Mouse (Mus musculus) MEL (cell line): ENCODE results near the gene Tango6. TPM values are rescaled to one million over a fixed set of nuclear protein-coding genes. Genes with fewer than 3 reads are reported as not detected.

Experiments
- DNase-seq: peaks from one replicate; pipeline ENCODE4 v3.0.0; 2011; ENCODE audit warnings: low read depth, low spot score
- H3K27ac ChIP-seq: 2 replicates; pipeline ENCODE4 v1.5.1; 2012; ENCODE audit warnings: low read depth, mild to moderate bottlenecking, control low read depth, low read length, moderate library complexity; ENCODE audit not compliant: control insufficient read depth
- H3K27me3 ChIP-seq, 2 experiments: fragments of 150-350 bp in 1 of 2; sonication (generic) in 1 of 2; 2 replicates each; pipeline ENCODE4 v1.6.1; 2012; ENCODE audit warnings: low read length in 2 of 2, mild to moderate bottlenecking in 2 of 2, improper control_type of control experiment in 1 of 2, moderate library complexity in 1 of 2; ENCODE audit not compliant: insufficient read depth in 2 of 2, control insufficient read depth in 1 of 2
- H3K36me3 ChIP-seq, 2 experiments: 2 replicates each; pipeline ENCODE4 v1.6.1; 2012 to 2014; ENCODE audit warnings: low read length in 2 of 2, improper control_type of control experiment in 1 of 2, inconsistent platforms in 1 of 2, mild to moderate bottlenecking in 1 of 2; ENCODE audit not compliant: insufficient read depth in 2 of 2, control insufficient read depth in 1 of 2
- H3K4me1 ChIP-seq, 2 experiments: fragments of 150-350 bp in 1 of 2; sonication (generic) in 1 of 2; 2 replicates each; pipeline ENCODE4 v1.6.1; 2012; ENCODE audit warnings: low read length in 2 of 2, improper control_type of control experiment in 1 of 2, mild to moderate bottlenecking in 1 of 2; ENCODE audit not compliant: insufficient read depth in 2 of 2, control insufficient read depth in 1 of 2
- H3K4me3 ChIP-seq, 2 experiments: fragments of 150-350 bp in 1 of 2; sonication (generic) in 1 of 2; 2 replicates each; pipeline ENCODE4 v1.5.1; 2012; ENCODE audit warnings: low read depth in 2 of 2, low read length in 2 of 2, mild to moderate bottlenecking in 2 of 2, moderate library complexity in 2 of 2, control low read depth in 1 of 2, improper control_type of control experiment in 1 of 2; ENCODE audit not compliant: control insufficient read depth in 1 of 2, insufficient read depth in 1 of 2
- H3K79me2 ChIP-seq: 2 replicates; pipeline ENCODE4 v1.6.1; 2012; ENCODE audit warnings: mild to moderate bottlenecking, low read length, moderate library complexity; ENCODE audit not compliant: control insufficient read depth, poor library complexity, insufficient read depth
- H3K9ac ChIP-seq: 2 replicates; pipeline ENCODE4 v1.6.1; 2012; ENCODE audit warnings: low read depth, mild to moderate bottlenecking, control low read depth, low read length, moderate library complexity; ENCODE audit not compliant: control insufficient read depth, poor library complexity, severe bottlenecking
- H3K9me3 ChIP-seq: fragments of 150-350 bp; sonication (generic); replicated peaks from 2 replicates; pipeline ENCODE4 v1.6.1; 2012; ENCODE audit warnings: mild to moderate bottlenecking, low read length, improper control_type of control experiment, moderate library complexity; ENCODE audit not compliant: insufficient read depth
- CHD1 ChIP-seq: IDR thresholded peaks from 2 replicates; pipeline ENCODE4 v1.6.1; 2012; ENCODE audit warnings: low read depth, mild to moderate bottlenecking, inconsistent platforms, low read length, improper control_type of control experiment
- EP300 ChIP-seq, 2 experiments: IDR thresholded peaks; 2 replicates each; pipeline ENCODE4 v1.6.1; 2011; ENCODE audit warnings: improper control_type of control experiment in 2 of 2, low read length in 2 of 2, low read depth in 1 of 2, mild to moderate bottlenecking in 1 of 2
- HCFC1 ChIP-seq: IDR thresholded peaks from 2 replicates; pipeline ENCODE4 v1.6.1; 2012; ENCODE audit warnings: low read depth, mild to moderate bottlenecking, inconsistent platforms, low read length, improper control_type of control experiment, moderate library complexity
- JUND ChIP-seq: IDR thresholded peaks from 2 replicates; pipeline ENCODE4 v1.6.1; 2011; ENCODE audit warnings: low read depth, mild to moderate bottlenecking, improper control_type of control experiment, low read length
- KAT2A ChIP-seq: conservative IDR thresholded peaks from 2 replicates; pipeline ENCODE4 v1.6.1; 2012; ENCODE audit warnings: low read depth, low read length, improper control_type of control experiment, inconsistent platforms
- MAFK ChIP-seq: IDR thresholded peaks from 2 replicates; pipeline ENCODE4 v1.6.1; 2011; ENCODE audit warnings: low read depth, mild to moderate bottlenecking, low read length, improper control_type of control experiment, borderline replicate concordance
- MAX ChIP-seq: IDR thresholded peaks from 2 replicates; pipeline ENCODE4 v1.6.1; 2011; ENCODE audit warnings: low read length, improper control_type of control experiment
- MXI1 ChIP-seq: IDR thresholded peaks from 2 replicates; pipeline ENCODE4 v1.6.1; 2011; ENCODE audit warnings: mild to moderate bottlenecking, low read depth, low read length, improper control_type of control experiment
- MYB ChIP-seq: IDR thresholded peaks from 2 replicates; pipeline ENCODE4 v1.6.1; 2011; ENCODE audit warnings: mild to moderate bottlenecking, low read depth, low read length, improper control_type of control experiment
- MYC ChIP-seq: IDR thresholded peaks from 2 replicates; pipeline ENCODE4 v1.6.1; 2011; ENCODE audit warnings: low read depth, mild to moderate bottlenecking, low read length, improper control_type of control experiment, moderate library complexity
- NELFE ChIP-seq: IDR thresholded peaks from 2 replicates; pipeline ENCODE4 v1.6.1; 2011; ENCODE audit warnings: low read depth, low read length, improper control_type of control experiment
- NRF1 ChIP-seq: IDR thresholded peaks from 2 replicates; pipeline ENCODE4 v1.6.1; 2014; ENCODE audit warnings: low read depth, mild to moderate bottlenecking, inconsistent platforms, low read length, improper control_type of control experiment, moderate library complexity; ENCODE audit not compliant: poor library complexity, insufficient read depth, severe bottlenecking
- POLR2A ChIP-seq, 2 experiments: IDR thresholded peaks; 2 replicates each; pipeline ENCODE4 v1.6.1; 2011 to 2012; ENCODE audit warnings: low read length in 2 of 2, mild to moderate bottlenecking in 2 of 2, control low read depth in 1 of 2, improper control_type of control experiment in 1 of 2, low read depth in 1 of 2, moderate library complexity in 1 of 2; ENCODE audit not compliant: control insufficient read depth in 1 of 2, insufficient read depth in 1 of 2, poor library complexity in 1 of 2
- POLR2AphosphoS2 ChIP-seq: IDR thresholded peaks from 2 replicates; pipeline ENCODE4 v1.6.1; 2011; ENCODE audit warnings: low read length, improper control_type of control experiment
- RAD21 ChIP-seq: IDR thresholded peaks from 2 replicates; pipeline ENCODE4 v1.6.1; 2011; ENCODE audit warnings: mild to moderate bottlenecking, low read depth, low read length, improper control_type of control experiment
- RCOR1 ChIP-seq: IDR thresholded peaks from 2 replicates; pipeline ENCODE4 v1.6.1; 2012; ENCODE audit warnings: low read depth, mild to moderate bottlenecking, inconsistent platforms, low read length, improper control_type of control experiment
- SIN3A ChIP-seq: IDR thresholded peaks from 2 replicates; pipeline ENCODE4 v1.6.1; 2012; ENCODE audit warnings: low read length, improper control_type of control experiment, inconsistent platforms
- TAL1 ChIP-seq: IDR thresholded peaks from 2 replicates; pipeline ENCODE4 v1.6.1; 2012; ENCODE audit warnings: mild to moderate bottlenecking, inconsistent platforms, low read length, moderate library complexity, mixed read lengths
- TCF12 ChIP-seq: IDR thresholded peaks from 2 replicates; pipeline ENCODE4 v1.6.1; 2014; ENCODE audit warnings: low read depth, mild to moderate bottlenecking, inconsistent platforms, low read length, improper control_type of control experiment, moderate library complexity
- USF1 ChIP-seq: IDR thresholded peaks from 2 replicates; pipeline ENCODE4 v1.6.1; 2014; ENCODE audit warnings: low read depth, mild to moderate bottlenecking, inconsistent platforms, low read length, improper control_type of control experiment, moderate library complexity
- USF2 ChIP-seq, 2 experiments: IDR thresholded peaks; 2 replicates each; pipeline ENCODE4 v1.6.1; 2011 to 2012; ENCODE audit warnings: improper control_type of control experiment in 2 of 2, low read length in 2 of 2, borderline replicate concordance in 1 of 2, inconsistent platforms in 1 of 2, low read depth in 1 of 2, mild to moderate bottlenecking in 1 of 2; ENCODE audit not compliant: insufficient read depth in 1 of 2
- ZKSCAN1 ChIP-seq: IDR thresholded peaks from 2 replicates; pipeline ENCODE4 v1.6.1; 2012; ENCODE audit warnings: low read depth, mild to moderate bottlenecking, inconsistent platforms, low read length, improper control_type of control experiment, moderate library complexity
- ZMIZ1 ChIP-seq: IDR thresholded peaks from 2 replicates; pipeline ENCODE4 v1.6.1; 2012; ENCODE audit warnings: low read depth, mild to moderate bottlenecking, inconsistent platforms, low read length, improper control_type of control experiment, moderate library complexity
- ZNF384 ChIP-seq: IDR thresholded peaks from 2 replicates; pipeline ENCODE4 v1.6.1; 2012; ENCODE audit warnings: low read depth, mild to moderate bottlenecking, inconsistent platforms, low read length, improper control_type of control experiment
- polyA plus RNA-seq, 2 experiments: library from polyadenylated mRNA; stranded (reverse) in 1 of 2; unstranded in 1 of 2; fragments of >175 nt in 1 of 2; fragments of >200 nt in 1 of 2; gene quantifications; 2 replicates each; pipeline versions ENCODE4 v1.2.1 to v1.2.4; 2012; ENCODE audit warnings: low replicate concordance in 2 of 2, low read depth in 1 of 2; ENCODE audit not compliant: insufficient read length in 2 of 2, insufficient read depth in 1 of 2, missing spikeins in 1 of 2
- total RNA-seq: library from RNA; depleted of rRNA; stranded (reverse); fragments of 300-350 nt; gene quantifications from 2 replicates; pipeline ENCODE4 v1.2.3, GENCODE M21; 2012

Gene Tango6
- total and polyA plus RNA-seq, 3 experiments: 3.0 to 6.1 TPM; not detected in 1

- Histone ChIP-seq H3K9ac (no peak overlapping the region), H3K27me3 (no peaks in the 10 kb centered on the region), H3K27ac (no peak overlapping the region), H3K36me3 (no peaks in the 10 kb centered on the region), H3K4me1 (no peaks in the 10 kb centered on the region), H3K4me3 (no peak overlapping the region), H3K79me2 (no peaks in the 10 kb centered on the region), H3K9me3 (no peaks in the 10 kb centered on the region)
- TF ChIP-seq CHD1: no peak
- TF ChIP-seq ZNF384: no peak
- TF ChIP-seq HCFC1: no peak
- no peak for TF ChIP-seq NRF1
- no peak for TF ChIP-seq KAT2A
- TF ChIP-seq MAFK: no peak
- no peak for TF ChIP-seq TCF12
- no peak for TF ChIP-seq POLR2AphosphoS2
- TF ChIP-seq EP300 (IDR thresholded peaks at IDR 0.05; ENCODE audit: low read depth in 1 of 2, low read length in 2 of 2): no peak
- TF ChIP-seq USF2 (IDR thresholded peaks at IDR 0.05; ENCODE audit: borderline replicate concordance in 1 of 2, insufficient read depth in 1 of 2, low read depth in 1 of 2, low read length in 2 of 2): no peak
- no peak for TF ChIP-seq MYB
- TF ChIP-seq MXI1: no peak
- TF ChIP-seq ZMIZ1: no peak
- no peak for DNase-seq
Observed at GRCm38 (mm10) chr8:106816431-106817170, 133.7 kb downstream of the Tango6 start.

- Histone ChIP-seq H3K9ac (no peak overlapping the region), H3K79me2 (no peaks in the 10 kb centered on the region), H3K36me3 (no peaks in the 10 kb centered on the region), H3K27ac (no peak overlapping the region), H3K9me3 (no peaks in the 10 kb centered on the region), H3K27me3 (no peaks in the 10 kb centered on the region), H3K4me1 (no peaks in the 10 kb centered on the region), H3K4me3 (no peak overlapping the region)
- no peak for DNase-seq
- no peak for TF ChIP-seq CHD1
- TF ChIP-seq JUND: no peak
- TF ChIP-seq NRF1: no peak
- no peak for TF ChIP-seq MAX
- no peak for TF ChIP-seq USF1
- TF ChIP-seq NELFE: no peak
- TF ChIP-seq HCFC1: no peak
- no peak for TF ChIP-seq RCOR1
- TF ChIP-seq MXI1: no peak
- TF ChIP-seq SIN3A: no peak
- TF ChIP-seq POLR2A (IDR thresholded peaks at IDR 0.05; ENCODE audit: control insufficient read depth in 1 of 2, insufficient read depth in 1 of 2, low read depth in 1 of 2, low read length in 2 of 2, poor library complexity in 1 of 2): no peak
- TF ChIP-seq KAT2A: no peak
- TF ChIP-seq MYC: no peak
- TF ChIP-seq TAL1: no peak
- no peak for TF ChIP-seq TCF12
- no peak for TF ChIP-seq USF2 (IDR thresholded peaks at IDR 0.05; ENCODE audit: borderline replicate concordance in 1 of 2, insufficient read depth in 1 of 2, low read depth in 1 of 2, low read length in 2 of 2)
- TF ChIP-seq POLR2AphosphoS2: no peak
- no peak for TF ChIP-seq RAD21
- TF ChIP-seq ZKSCAN1: no peak
Observed at GRCm38 (mm10) chr8:106817171-106817545, 134.3 kb downstream of the Tango6 start.
